Mouse (Mus musculus) kidney, embryonic 14.5 days (tissue): ENCODE measurements around the gene Snn. TPM values are rescaled to one million over a fixed set of nuclear protein-coding genes. Genes with fewer than 3 reads are reported as not detected.

Experiments
- ATAC-seq: fragments of 200-750 bp; cut with Nextera tagmentation; 2 replicates; pipeline ENCODE4 v1.8.0; 2017; ENCODE audit warnings: moderate number of reproducible peaks, mild to moderate bottlenecking, moderate TSS enrichment, moderate library complexity; ENCODE audit not compliant: low FRiP score, low TSS enrichment
- H3K27ac ChIP-seq: fragments of 300-500 bp; sonication (generic); 2 replicates; pipeline ENCODE4 v1.5.1; 2014; ENCODE audit warnings: low read depth, mild to moderate bottlenecking, low read length, moderate library complexity, mixed read lengths
- H3K27me3 ChIP-seq: fragments of 300-500 bp; sonication (generic); 2 replicates; pipeline ENCODE4 v1.6.1; 2014; ENCODE audit warnings: mild to moderate bottlenecking, low read length; ENCODE audit not compliant: control insufficient read depth, insufficient read depth
- H3K36me3 ChIP-seq: fragments of 300-500 bp; sonication (generic); 2 replicates; pipeline ENCODE4 v1.6.1; 2014; ENCODE audit warnings: low read length, mixed read lengths; ENCODE audit not compliant: control insufficient read depth, insufficient read depth
- H3K4me1 ChIP-seq: fragments of 300-500 bp; sonication (generic); 2 replicates; pipeline ENCODE4 v1.6.1; 2014; ENCODE audit warnings: low read length, mixed read lengths; ENCODE audit not compliant: control insufficient read depth, insufficient read depth
- H3K4me2 ChIP-seq: fragments of 300-500 bp; sonication (generic); replicated peaks from 2 replicates; pipeline ENCODE4 v1.6.1; 2014; ENCODE audit warnings: low read depth, mild to moderate bottlenecking, low read length
- H3K4me3 ChIP-seq: fragments of 300-500 bp; sonication (generic); 2 replicates; pipeline ENCODE4 v1.5.1; 2014; ENCODE audit warnings: mild to moderate bottlenecking, low read length
- H3K9ac ChIP-seq: fragments of 300-500 bp; sonication (generic); 2 replicates; pipeline ENCODE4 v1.6.1; 2014; ENCODE audit warnings: low read depth, mild to moderate bottlenecking, low read length, moderate library complexity
- H3K9me3 ChIP-seq: fragments of 300-500 bp; sonication (generic); 2 replicates; pipeline ENCODE4 v1.6.1; 2016; ENCODE audit warnings: low read length; ENCODE audit not compliant: control insufficient read depth
- WGBS: fragments of 180-500 bp; shearing (Covaris S2); extraction: QIAGEN DNeasy Blood & Tissue Kit; methylation state at CpG from one replicate; pipeline ENCODE4 v1.1.7; 2014; 5-methylcytosine and 5-hydroxymethylcytosine counted together
- polyA plus RNA-seq: library from polyadenylated mRNA; unstranded; fragments of >200 nt; fragmentation: Nextera tagmentation; extraction: Ambion mirVana; gene quantifications from 2 replicates; pipeline ENCODE4 v1.2.1, GENCODE M21; 2014

Snn gene
- polyA plus RNA-seq, 1 experiment from 2014 or later: 54.4 TPM

GRCm38 (mm10) chr16:11069271-11069670 is 8.5 kb downstream of the Snn start:
- Histone ChIP-seq H3K36me3 (peaks cover 26% of the 10 kb centered on the region), H3K9me3 (no peaks in the 10 kb centered on the region), H3K27me3 (no peaks in the 10 kb centered on the region), H3K27ac (no peak overlapping the region), H3K4me2 (no peak overlapping the region), H3K4me1 (peaks cover 28% of the 10 kb centered on the region), H3K9ac (no peak overlapping the region; the same call in 1 of the 2 replicates), H3K4me3 (no peak overlapping the region)
- ATAC-seq: no peak
- 69% methylated on average over 6 of the region's 6 CpGs for WGBS

- Histone ChIP-seq H3K4me3 (no peak overlapping the region), H3K27me3 (no peaks in the 10 kb centered on the region), H3K4me2 (no peak overlapping the region), H3K36me3 (peaks cover 32% of the 10 kb centered on the region), H3K4me1 (peaks cover 28% of the 10 kb centered on the region), H3K9me3 (no peaks in the 10 kb centered on the region), H3K9ac (no peak overlapping the region; the same call in 1 of the 2 replicates), H3K27ac (no peak overlapping the region)
- WGBS: 69% methylated on average over 7 of the region's 7 CpGs
- no peak for ATAC-seq
Measured at GRCm38 (mm10) chr16:11069710-11070420, 9.1 kb downstream of the Snn start.

- H3K36me3 ChIP-seq: peaks cover 45% of the 10 kb centered on the region
- no peak for ATAC-seq
- no peak overlapping the region for H3K9ac ChIP-seq
- 89% methylated on average over 5 of the region's 5 CpGs for WGBS
- no peak overlapping the region for H3K4me3 ChIP-seq
- H3K9me3 ChIP-seq: no peaks in the 10 kb centered on the region
- H3K4me2 ChIP-seq: no peak overlapping the region
- peaks cover 28% of the 10 kb centered on the region for H3K4me1 ChIP-seq
- no peak overlapping the region for H3K27ac ChIP-seq
- no peaks in the 10 kb centered on the region for H3K27me3 ChIP-seq
Measured at GRCm38 (mm10) chr16:11071176-11071575, 10.4 kb downstream of the Snn start.

- Histone ChIP-seq H3K36me3 (peaks cover 48% of the 10 kb centered on the region), H3K4me2 (no peak overlapping the region), H3K4me3 (no peak overlapping the region), H3K4me1 (peaks cover 28% of the 10 kb centered on the region), H3K27me3 (no peaks in the 10 kb centered on the region), H3K9me3 (no peaks in the 10 kb centered on the region), H3K9ac (no peak overlapping the region), H3K27ac (no peak overlapping the region)
- WGBS: 90% methylated on average over 4 of the region's 4 CpGs
- ATAC-seq: no peak
Measured at GRCm38 (mm10) chr16:11071887-11072286, 11.1 kb downstream of the Snn start.

- Histone ChIP-seq H3K27me3 (no peaks in the 10 kb centered on the region), H3K4me2 (no peak overlapping the region), H3K27ac (no peak overlapping the region), H3K9me3 (no peaks in the 10 kb centered on the region), H3K36me3 (peaks cover 48% of the 10 kb centered on the region), H3K4me1 (peaks cover 23% of the 10 kb centered on the region), H3K9ac (no peak overlapping the region), H3K4me3 (no peak overlapping the region)
- WGBS: 78% methylated on average over 8 of the region's 8 CpGs
- ATAC-seq: no peak
Measured at GRCm38 (mm10) chr16:11072454-11072853, 11.7 kb downstream of the Snn start.

GRCm38 (mm10) chr16:11073060-11073459 is 12.3 kb downstream of the Snn start:
- H3K9me3 ChIP-seq: no peaks in the 10 kb centered on the region
- H3K4me3 ChIP-seq: no peak overlapping the region
- no peak overlapping the region for H3K27ac ChIP-seq
- H3K27me3 ChIP-seq: no peaks in the 10 kb centered on the region
- no peak overlapping the region for H3K4me2 ChIP-seq
- ATAC-seq: no peak
- 81% methylated on average over 6 of the region's 6 CpGs for WGBS
- peaks cover 49% of the 10 kb centered on the region for H3K36me3 ChIP-seq
- H3K4me1 ChIP-seq: peaks cover 17% of the 10 kb centered on the region
- H3K9ac ChIP-seq: no peak overlapping the region

- WGBS: 92% methylated on average over 9 of the region's 9 CpGs
- Histone ChIP-seq H3K4me3 (no peak overlapping the region), H3K36me3 (peaks cover 76% of the 10 kb centered on the region), H3K27ac (no peak overlapping the region), H3K4me1 (no peaks in the 10 kb centered on the region), H3K9me3 (no peaks in the 10 kb centered on the region), H3K4me2 (no peak overlapping the region), H3K9ac (no peak overlapping the region), H3K27me3 (no peaks in the 10 kb centered on the region)
- no peak for ATAC-seq
Measured at GRCm38 (mm10) chr16:11077601-11078201, 17.0 kb downstream of the Snn start.

GRCm38 (mm10) chr16:11078216-11078869 is 17.6 kb downstream of the Snn start:
- Histone ChIP-seq H3K4me3 (no peak overlapping the region), H3K4me1 (no peaks in the 10 kb centered on the region), H3K27ac (no peak overlapping the region), H3K36me3 (peaks cover 76% of the 10 kb centered on the region), H3K4me2 (no peak overlapping the region), H3K9me3 (no peaks in the 10 kb centered on the region), H3K9ac (no peak overlapping the region), H3K27me3 (no peaks in the 10 kb centered on the region)
- WGBS: 77% methylated on average over 3 of the region's 3 CpGs
- ATAC-seq: no peak

GRCm38 (mm10) chr16:11084181-11084580 is 23.4 kb downstream of the Snn start:
- 92% methylated on average over 8 of the region's 8 CpGs for WGBS
- H3K9ac ChIP-seq: no peak overlapping the region
- no peak overlapping the region for H3K27ac ChIP-seq
- H3K36me3 ChIP-seq: peaks cover 75% of the 10 kb centered on the region
- H3K9me3 ChIP-seq: no peaks in the 10 kb centered on the region
- no peak for ATAC-seq
- H3K4me2 ChIP-seq: no peak overlapping the region
- H3K4me1 ChIP-seq: no peaks in the 10 kb centered on the region
- no peak overlapping the region for H3K4me3 ChIP-seq
- H3K27me3 ChIP-seq: no peaks in the 10 kb centered on the region
